9 mouse cellular contexts compared by ENCODE assay signal in the genomic region with DNA sequence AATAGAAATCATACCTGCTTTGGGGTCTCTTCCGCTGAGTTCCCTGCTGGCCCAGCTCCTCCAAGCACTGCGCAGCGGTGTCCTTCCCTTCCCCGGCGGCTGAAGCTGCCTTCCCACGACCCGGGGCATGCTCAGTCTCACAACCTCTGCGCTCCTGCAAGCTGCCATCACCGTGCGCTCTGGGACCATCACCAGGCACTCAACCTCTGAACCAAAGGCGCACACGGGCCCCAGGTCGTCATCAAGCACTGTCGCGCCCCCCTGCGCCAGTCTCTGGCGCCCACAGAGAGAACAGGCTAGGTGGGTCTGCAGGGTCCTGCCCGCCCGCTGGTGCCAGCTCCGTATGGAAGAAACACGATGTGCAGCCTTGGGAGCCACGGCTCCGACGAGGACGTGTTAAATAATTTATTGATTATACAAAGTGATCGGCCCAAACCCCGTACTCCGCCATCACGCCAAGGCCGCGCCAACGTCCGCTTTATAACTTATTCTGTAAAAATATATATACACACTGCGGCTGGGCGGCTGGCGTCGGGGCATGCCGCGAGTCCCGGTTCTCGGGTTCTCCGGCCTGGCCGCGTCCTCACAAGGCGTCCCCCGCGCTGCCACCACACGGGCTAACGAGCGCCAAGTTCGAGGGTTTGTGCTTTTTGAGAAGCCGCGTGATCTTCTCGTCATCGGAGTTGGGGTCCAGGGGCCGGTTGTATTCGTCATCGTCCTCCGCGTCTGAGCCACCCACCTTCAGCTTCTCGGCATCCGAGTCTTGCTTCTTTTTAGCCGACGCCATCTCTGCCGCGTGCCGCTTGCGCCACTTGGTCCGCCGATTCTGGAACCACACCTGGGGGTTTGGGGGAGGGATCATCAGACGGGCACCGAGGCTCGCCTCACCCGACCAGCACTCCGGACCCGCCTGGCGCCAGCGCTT. TPM values are rescaled to one million over a fixed set of nuclear protein-coding genes. Genes with fewer than 3 reads are reported as not detected.
DNase-seq lines count a peak whose midpoint lies in the region; ATAC-seq and TF ChIP-seq lines count a peak whose summit lies in the region.
"Had no signal": no experiment of that assay in that cellular context is flagged by ENCODE, and none has a peak within 500 bp of the region (broad histone marks: within the 10 kb centered on the region; RNA-seq: fewer than 3 reads in every experiment).

No protein-coding gene starts in this region.

- H3K27me3 ChIP-seq in kidney, embryonic 15.5 days = peaks cover 94% of the 10 kb centered on the region
- peaks cover 73% of the 10 kb centered on the region for H3K27me3 ChIP-seq in heart, postnatal 0 days (ENCODE audit: control insufficient read depth, insufficient read depth, low read length)
- H3K27me3 ChIP-seq: Patski had no signal

- no peaks in the 10 kb centered on the region for H3K9me3 ChIP-seq in kidney, embryonic 15.5 days (replicated peaks)
- no peaks in the 10 kb centered on the region for H3K9me3 ChIP-seq in heart, postnatal 0 days (replicated peaks; ENCODE audit: control insufficient read depth, low read length)

- no peak for TF ChIP-seq POLR2A in cortical plate, adult 2 months (IDR thresholded peaks at IDR 0.05; ENCODE audit: extremely low read depth, insufficient read depth, low read length)

- H3K4me1 ChIP-seq in kidney, embryonic 15.5 days = peaks cover 54% of the 10 kb centered on the region
- H3K4me1 ChIP-seq in cortical plate, adult 2 months (ENCODE audit: control insufficient read depth, insufficient read depth, low read length) = no peaks in the 10 kb centered on the region
- peaks cover 18% of the 10 kb centered on the region for H3K4me1 ChIP-seq in heart, postnatal 0 days (ENCODE audit: control insufficient read depth, insufficient read depth)

- 2% methylated on average over 78 of the region's 78 CpGs for WGBS in kidney, embryonic 15.5 days
- WGBS in heart, postnatal 0 days = 7% methylated on average over 78 of the region's 78 CpGs

- H3K36me3 ChIP-seq in kidney, embryonic 15.5 days = peaks cover 15% of the 10 kb centered on the region
- peaks cover 39% of the 10 kb centered on the region for H3K36me3 ChIP-seq in heart, postnatal 0 days (replicated peaks; ENCODE audit: control insufficient read depth, insufficient read depth, low read length)

- peak overlapping the region; percentile 44 for H3K4me3 ChIP-seq in kidney, embryonic 15.5 days (replicated peaks)
- H3K4me3 ChIP-seq in cortical plate, adult 2 months (ENCODE audit: insufficient read depth, low read length) = peak overlapping the region; percentile 7
- H3K4me3 ChIP-seq in heart, postnatal 0 days (ENCODE audit: low read depth, low read length) = peak overlapping the region; percentile 47

- peak overlapping the region; percentile 68 for H3K4me2 ChIP-seq in kidney, embryonic 15.5 days
- H3K4me2 ChIP-seq in heart, postnatal 0 days (ENCODE audit: low read depth, low read length) = peak overlapping the region; percentile 61

- no peak for ATAC-seq in kidney, embryonic 15.5 days (replicated peaks; ENCODE audit: low FRiP score)
- ATAC-seq in heart, postnatal 0 days (ENCODE audit: insufficient read depth, low read depth) = no peak
- ATAC-seq: Patski had no signal

- no peak for TF ChIP-seq EP300 in heart, postnatal 0 days (IDR thresholded peaks at IDR 0.05; ENCODE audit: low read depth)

- H3K27ac ChIP-seq in kidney, embryonic 15.5 days = no peak overlapping the region
- 0 out of 2 replicates have a peak overlapping the region, but pooled peaks have one; percentile 57 for H3K27ac ChIP-seq in cortical plate, adult 2 months (ENCODE audit: insufficient read depth, low read length)
- no peak overlapping the region for H3K27ac ChIP-seq in heart, postnatal 0 days (ENCODE audit: low read depth)

- no peak for DNase-seq in kidney, adult 8-10 months
- DNase-seq in heart, postnatal 0 days (ENCODE audit: low spot score) = no peak
- peak; percentile 4 for DNase-seq in lung, postnatal 14 days
- no peak for DNase-seq in layer of hippocampus, postnatal 25 days (ENCODE audit: extremely low spot score in 1 of 2, low spot score in 1 of 2)
- DNase-seq in MN1 (ENCODE audit: low spot score) = no peak
- no peak for DNase-seq in cerebellum, adult 9-11 months

- no peak for TF ChIP-seq CTCF in cortical plate, adult 2 months (IDR thresholded peaks at IDR 0.05; ENCODE audit: extremely low read depth, insufficient read depth, low read length)
- TF ChIP-seq CTCF in heart, postnatal 0 days (IDR thresholded peaks at IDR 0.05; ENCODE audit: low read depth) = no peak

- no peak overlapping the region for H3K9ac ChIP-seq in kidney, embryonic 15.5 days
- no peak overlapping the region for H3K9ac ChIP-seq in heart, postnatal 0 days (replicated peaks; ENCODE audit: low read depth, low read length)

RNA-seq across cellular contexts. Expression of a gene that starts 1.5 kb away (rescaled TPM):
- polyA plus RNA-seq in kidney, embryonic 15.5 days (2015; fragmentation: Nextera tagmentation; extraction: Ambion mirVana) = not detected in 2 replicates
- polyA plus RNA-seq in cortical plate, adult 2 months (2012; rRNA removed) = 17.4 and 22.0 TPM in 2 replicates
- total RNA-seq in heart, postnatal 0 days (2014; rRNA removed; ENCODE audit: low replicate concordance) = not detected in 2 replicates
- 0.19 TPM in 1 of 2 replicates, not detected in the other for polyA plus RNA-seq in heart, postnatal 0 days (2015; fragmentation: Nextera tagmentation; extraction: Ambion mirVana)
- total RNA-seq in layer of hippocampus, postnatal 25 days (2021) = 10 to 100 TPM; 11.2 to 14.6 TPM

Comparison
In these comparisons a context has a peak if more than half of its experiments do, and no peak if none do; other contexts are left out.
1. RNA of a gene that starts 1.5 kb away (polyA plus RNA-seq): 17.4 to 22.0 TPM in cortical plate, adult 2 months; 0.19 TPM in heart, postnatal 0 days and not detected in kidney, embryonic 15.5 days; every median in the first group is over 10 times any median in the second.
2. Peak in every context shown above with its lines, with median percentiles within 50 percentile points of each other: H3K4me3 ChIP-seq.